Mouse (Mus musculus) lung, postnatal 25 days (tissue): ENCODE results near the gene Cxcl17.
A peak's percentile ranks its signal among the peaks of the same experiment; 100 is the strongest.
"Not testable (repeated sequence)": the region's sequence is repeated elsewhere in the genome, so short reads cannot be mapped to it uniquely, and the experiment has no call there.

ENCODE experiments used
- DNase-seq: peaks from one replicate; pipeline ENCODE4 v3.0.0; 2022; ENCODE audit warnings: low spot score

The Cxcl17 gene

GRCm38 (mm10) chr7:25412833-25413441, at the start of gene Cxcl17:
TSS of gene Cxcl17 (minus strand) at chr7:25412886.
- DNase-seq: no peak

GRCm38 (mm10) chr7:25462033-25462337, 49.3 kb upstream of the Cxcl17 start:
- not testable (repeated sequence) for DNase-seq

GRCm38 (mm10) chr7:25461336-25462032, 48.8 kb upstream of the Cxcl17 start:
- not testable (repeated sequence) for DNase-seq

GRCm38 (mm10) chr7:25452103-25452502, 39.4 kb upstream of the Cxcl17 start:
- DNase-seq: no peak

GRCm38 (mm10) chr7:25449913-25450890, 37.5 kb upstream of the Cxcl17 start:
- DNase-seq: no peak

- no peak for DNase-seq
Observed at GRCm38 (mm10) chr7:25440816-25441153, 28.1 kb upstream of the Cxcl17 start.

- peak; percentile 80 for DNase-seq
Observed at GRCm38 (mm10) chr7:25439978-25440815, 27.5 kb upstream of the Cxcl17 start.

GRCm38 (mm10) chr7:25439124-25439822, 26.6 kb upstream of the Cxcl17 start:
- peak; percentile 65 for DNase-seq

- no peak for DNase-seq
Observed at GRCm38 (mm10) chr7:25436704-25437103, 24.0 kb upstream of the Cxcl17 start.

- peak; percentile 83 for DNase-seq
Observed at GRCm38 (mm10) chr7:25436226-25436625, 23.5 kb upstream of the Cxcl17 start.

- no peak for DNase-seq
Observed at GRCm38 (mm10) chr7:25435546-25435851, 22.8 kb upstream of the Cxcl17 start.

- DNase-seq: peak; percentile 57
Observed at GRCm38 (mm10) chr7:25434654-25435545, 22.2 kb upstream of the Cxcl17 start.

GRCm38 (mm10) chr7:25433781-25434560, 21.3 kb upstream of the Cxcl17 start:
- DNase-seq: no peak

- DNase-seq: peak; percentile 60
Observed at GRCm38 (mm10) chr7:25433007-25433541, 20.4 kb upstream of the Cxcl17 start.

GRCm38 (mm10) chr7:25432381-25432780, 19.7 kb upstream of the Cxcl17 start:
- no peak for DNase-seq

- DNase-seq: peak; percentile 51
Observed at GRCm38 (mm10) chr7:25429886-25430784, 17.4 kb upstream of the Cxcl17 start.

- DNase-seq: no peak
Observed at GRCm38 (mm10) chr7:25428321-25428720, 15.6 kb upstream of the Cxcl17 start.

GRCm38 (mm10) chr7:25427144-25427543, 14.5 kb upstream of the Cxcl17 start:
- DNase-seq: no peak
